ENCODE assay signal across 9 mouse cellular contexts in the genomic region with DNA sequence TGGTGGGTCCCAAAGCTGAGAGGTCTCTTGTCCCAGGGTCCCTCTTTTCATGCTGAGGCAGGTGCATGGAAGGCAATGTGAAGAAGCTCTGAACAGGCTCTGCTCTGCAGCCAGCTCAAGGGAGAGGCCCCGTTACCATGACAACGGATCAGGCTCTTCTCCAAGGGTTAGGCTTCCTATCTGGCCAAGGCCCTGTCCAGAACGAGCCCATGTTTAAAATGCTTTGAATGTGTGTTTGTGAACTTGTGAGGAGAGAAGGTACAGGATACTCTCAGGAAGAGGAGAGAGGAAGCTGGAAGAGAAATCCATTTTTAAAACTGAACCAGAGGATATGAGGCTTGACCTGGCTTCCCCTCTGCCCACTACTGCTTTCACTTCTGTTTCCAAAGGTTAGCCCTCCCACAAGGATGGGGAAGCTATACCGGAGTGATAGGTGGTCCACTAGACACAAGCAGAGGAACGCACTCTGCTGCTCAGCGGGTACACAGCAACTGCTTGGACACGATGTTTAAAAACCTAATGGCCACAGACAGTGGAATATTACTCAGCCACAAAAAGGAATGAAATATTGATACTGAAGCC.
A peak's percentile ranks its signal among the peaks of the same experiment; 100 is the strongest.
DNase-seq lines count a peak whose midpoint lies in the region; ATAC-seq and TF ChIP-seq lines count a peak whose summit lies in the region.
"Had no signal": no experiment of that assay in that cellular context is flagged by ENCODE, and none has a peak within 500 bp of the region (broad histone marks: within the 10 kb centered on the region; RNA-seq: fewer than 3 reads in every experiment).

No protein-coding gene starts in this region.

- no peaks in the 10 kb centered on the region for H3K9me3 ChIP-seq in midbrain, embryonic 16.5 days (replicated peaks; ENCODE audit: control insufficient read depth, low read length, poor library complexity, severe bottlenecking)
- H3K9me3 ChIP-seq: hindbrain, embryonic 15.5 days had no signal

- peak; percentile 97 for ATAC-seq in granulocyte monocyte progenitor cell, adult 5-6 weeks (replicated peaks; ENCODE audit: poor library complexity, severe bottlenecking)
- peak; percentile 36; the same call in 1 of the 2 replicates for ATAC-seq in midbrain, embryonic 16.5 days

- H3K4me1 ChIP-seq in midbrain, embryonic 16.5 days (ENCODE audit: control insufficient read depth, insufficient read depth, low read length), result peaks cover 16% of the 10 kb centered on the region
- H3K4me1 ChIP-seq in thymus, adult 2 months (replicated peaks; ENCODE audit: control insufficient read depth, insufficient read depth, low read length), result no peaks in the 10 kb centered on the region

- H3K9ac ChIP-seq in midbrain, embryonic 16.5 days (ENCODE audit: low read depth, low read length), result no peak overlapping the region
- H3K9ac ChIP-seq: hindbrain, embryonic 15.5 days had no signal

- TF ChIP-seq POLR2A in brain, embryonic 14.5 days (IDR thresholded peaks at IDR 0.05; ENCODE audit: borderline replicate concordance, extremely low read depth, insufficient read depth, insufficient read length, poor library complexity, severe bottlenecking), result no peak
- no peak for TF ChIP-seq POLR2A in thymus, adult 2 months (IDR thresholded peaks at IDR 0.05; ENCODE audit: control insufficient read depth, extremely low read depth, insufficient read depth, low read length, poor library complexity)

- H3K4me2 ChIP-seq in midbrain, embryonic 16.5 days (ENCODE audit: low read length), result no peak overlapping the region
- H3K4me2 ChIP-seq: hindbrain, embryonic 15.5 days had no signal

- H3K4me3 ChIP-seq in midbrain, embryonic 16.5 days (ENCODE audit: low read depth, low read length), result no peak overlapping the region
- no peak overlapping the region for H3K4me3 ChIP-seq in thymus, adult 2 months (ENCODE audit: control insufficient read depth, insufficient read depth, low read length)
- H3K4me3 ChIP-seq: hindbrain, embryonic 15.5 days; myocyte had no signal

- DNase-seq in left cerebral cortex, postnatal 4 days, result peak; percentile 56
- no peak for DNase-seq in left cerebral cortex, adult 11 months (ENCODE audit: low spot score)
- peak; percentile 67 for DNase-seq in brain, embryonic 14.5 days (ENCODE audit: low read depth)
- no peak for DNase-seq in frontal cortex, postnatal 14 days (ENCODE audit: low spot score in 2 of 2)
- DNase-seq in thymus, adult 2 months, result no peak

- intact Hi-C loops in left cerebral cortex, postnatal 4 days (cut with DNase I), result no loop called here

- no peaks in the 10 kb centered on the region for H3K36me3 ChIP-seq in midbrain, embryonic 16.5 days (ENCODE audit: control insufficient read depth, insufficient read depth, low read length)
- H3K36me3 ChIP-seq in thymus, adult 2 months (ENCODE audit: control insufficient read depth, insufficient read depth, low read length), result no peaks in the 10 kb centered on the region
- H3K36me3 ChIP-seq: hindbrain, embryonic 15.5 days had no signal

- no peaks in the 10 kb centered on the region for H3K27me3 ChIP-seq in midbrain, embryonic 16.5 days (ENCODE audit: control insufficient read depth, insufficient read depth, low read depth, low read length)
- H3K27me3 ChIP-seq in thymus, adult 2 months (ENCODE audit: control insufficient read depth, insufficient read depth, low read length), result no peaks in the 10 kb centered on the region
- H3K27me3 ChIP-seq: hindbrain, embryonic 15.5 days had no signal

- TF ChIP-seq CTCF in brain, embryonic 14.5 days (IDR thresholded peaks at IDR 0.05; ENCODE audit: borderline replicate concordance, extremely low read depth, insufficient read depth, insufficient read length), result no peak
- TF ChIP-seq CTCF in thymus, adult 2 months (IDR thresholded peaks at IDR 0.05; ENCODE audit: borderline replicate concordance, control insufficient read depth, extremely low read depth, insufficient read depth, low read length, poor library complexity), result no peak

- no peak overlapping the region for H3K27ac ChIP-seq in midbrain, embryonic 16.5 days (ENCODE audit: low read length)
- H3K27ac ChIP-seq in thymus, adult 2 months (ENCODE audit: control insufficient read depth, insufficient read depth, low read length), result no peak overlapping the region
- H3K27ac ChIP-seq: hindbrain, embryonic 15.5 days had no signal

- WGBS in midbrain, embryonic 16.5 days, result 68% methylated on average over 7 of the region's 7 CpGs
- 91% methylated on average over 7 of the region's 7 CpGs for WGBS in thymus, adult 2 months

Comparison
In these comparisons a context has a peak if more than half of its experiments do, and no peak if none do; other contexts are left out.
1. DNase-seq: peak in left cerebral cortex, postnatal 4 days (single experiment) and brain, embryonic 14.5 days (single experiment); none in left cerebral cortex, adult 11 months (single experiment), frontal cortex, postnatal 14 days (0 of 2) and thymus, adult 2 months (single experiment).